Mouse (Mus musculus) thymus, postnatal 25 days (tissue): Measurements from ENCODE around the gene Spink4.

Source experiments
- DNase-seq: peaks from one replicate; pipeline ENCODE4 v3.0.0; 2022

Gene Spink4

GRCm38 (mm10) chr4:40970592-40970841 lies 50.7 kb downstream of the Spink4 start:
- DNase-seq = no peak

GRCm38 (mm10) chr4:40970842-40971701 lies 51.2 kb downstream of the Spink4 start, which contains the start of gene Nfx1:
Gene Nfx1 (plus strand): TSS chr4:40970906.
- DNase-seq = peak; percentile 94

- DNase-seq = peak; percentile 44
Observed at GRCm38 (mm10) chr4:40971744-40972143, 51.9 kb downstream of the Spink4 start.

- no peak for DNase-seq
Observed at GRCm38 (mm10) chr4:40974011-40974410, 54.2 kb downstream of the Spink4 start.

- DNase-seq = no peak
Observed at GRCm38 (mm10) chr4:40975678-40976077, 55.8 kb downstream of the Spink4 start.

- no peak for DNase-seq
Observed at GRCm38 (mm10) chr4:40976651-40977050, 56.8 kb downstream of the Spink4 start.

GRCm38 (mm10) chr4:40979430-40979829 lies 59.6 kb downstream of the Spink4 start:
- no peak for DNase-seq
